Mouse (Mus musculus): ENCODE results near the gene Fibp.

DNA sequence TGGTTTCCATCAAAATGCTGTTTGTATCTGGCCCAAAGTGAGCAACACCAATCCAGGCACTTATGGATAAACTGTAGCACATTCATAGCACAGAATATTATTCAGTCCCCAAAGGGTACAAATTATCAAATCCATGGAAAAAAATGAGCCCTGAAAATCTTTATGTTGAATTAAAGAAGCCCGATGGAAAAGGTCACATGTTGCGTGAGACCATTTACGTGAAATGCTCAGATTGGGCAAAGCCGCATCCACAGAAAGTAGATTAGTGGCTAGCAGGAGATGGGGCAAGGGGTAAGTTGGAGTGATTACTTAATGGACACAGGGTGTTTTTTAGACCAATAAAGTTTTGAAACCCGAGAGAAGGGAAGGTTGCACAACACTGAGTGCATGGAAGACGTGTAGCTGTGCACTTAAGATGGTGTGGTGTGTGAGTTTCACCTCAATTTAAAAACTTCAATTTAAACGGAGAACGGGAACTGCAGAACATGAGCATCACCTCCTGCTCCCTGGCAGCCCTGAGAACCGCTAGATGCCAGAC is 16.0 kb upstream of the Fibp start:
- TF ChIP-seq POLR2A (IDR thresholded peaks at IDR 0.05; ENCODE audit: borderline replicate concordance, control insufficient read depth, low read depth, low read length), result no peak
- TF ChIP-seq CTCF (IDR thresholded peaks at IDR 0.05; ENCODE audit: control insufficient read depth, insufficient read depth, low read length), result no peak

Data from bone marrow, adult 2 months (tissue).